Mouse (Mus musculus): ENCODE results near the gene Gabarapl1. TPM values are rescaled to one million over a fixed set of nuclear protein-coding genes. Genes with fewer than 3 reads are reported as not detected.
"Not testable (repeated sequence)": the region's sequence is repeated elsewhere in the genome, so short reads cannot be mapped to it uniquely, and the experiment has no call there.

Gene Gabarapl1
- polyA plus RNA-seq (2016; fragmentation: Nextera tagmentation; extraction: Ambion mirVana) = 44.3 and 44.4 TPM in 2 replicates

DNA sequence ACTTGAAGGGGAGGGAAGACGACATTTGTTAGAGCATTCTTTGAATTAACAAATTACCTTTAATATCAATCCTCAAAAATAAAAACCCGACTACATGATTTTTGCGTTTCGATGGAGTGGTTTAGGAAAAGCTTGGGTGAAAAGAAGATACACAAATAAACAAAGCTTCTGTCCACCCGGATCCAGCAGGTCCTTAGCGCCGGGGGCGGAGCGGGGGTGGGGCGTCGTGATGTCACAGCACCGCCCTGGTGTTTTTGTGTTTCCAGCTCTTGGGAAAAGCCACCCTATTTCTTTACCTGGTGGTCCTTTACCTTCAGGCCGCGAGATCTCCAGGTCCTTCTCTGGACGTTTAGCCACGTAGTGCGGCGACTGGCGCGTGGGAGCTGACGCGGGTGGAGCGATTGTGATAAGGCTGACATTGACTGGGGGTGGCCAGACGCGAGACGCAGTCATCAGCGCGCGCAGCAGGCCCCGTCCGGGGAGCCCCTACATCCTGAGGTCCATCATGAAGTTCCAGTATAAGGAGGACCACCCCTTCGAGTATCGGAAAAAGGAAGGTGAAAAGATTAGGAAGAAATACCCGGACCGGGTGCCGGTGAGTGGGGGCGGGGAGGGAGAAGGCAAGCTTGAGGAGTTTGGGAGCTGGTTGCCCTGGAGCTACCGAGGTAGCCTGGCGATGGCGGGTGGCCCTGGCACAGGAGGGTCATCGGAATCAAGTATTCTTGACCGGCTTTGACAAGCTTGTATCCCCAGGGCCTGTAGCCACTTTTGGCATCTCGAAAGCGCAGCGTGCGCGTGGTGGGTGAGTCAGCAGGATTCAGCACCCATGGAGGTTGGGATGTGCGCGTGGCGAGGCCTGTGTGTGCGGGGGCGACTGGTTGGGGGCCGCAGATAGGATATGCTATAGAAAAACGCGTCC lies at the start of gene Gabarapl1:
TSS of gene Gabarapl1 (plus strand) at position 219 of the 919 bp plus-strand sequence.
- Histone ChIP-seq H3K36me3 (peaks cover 7% of the 10 kb centered on the region), H3K4me2 (peak within 1 kb of the TSS; percentile 82), H3K4me1 (replicated peaks) (peaks cover 19% of the 10 kb centered on the region), H3K27ac (ENCODE audit: poor library complexity, severe bottlenecking) (peak within 1 kb of the TSS; percentile 75), H3K4me3 (peak within 1 kb of the TSS; percentile 96), H3K9ac (peak within 1 kb of the TSS; percentile 90), H3K27me3 (replicated peaks) (no peaks in the 10 kb centered on the region), H3K9me3 (replicated peaks) (no peaks in the 10 kb centered on the region)
- peak; percentile 86 for ATAC-seq (ENCODE audit: insufficient number of reproducible peaks, low FRiP score)
- under 1% methylated on average over 55 of the region's 55 CpGs for WGBS

DNA sequence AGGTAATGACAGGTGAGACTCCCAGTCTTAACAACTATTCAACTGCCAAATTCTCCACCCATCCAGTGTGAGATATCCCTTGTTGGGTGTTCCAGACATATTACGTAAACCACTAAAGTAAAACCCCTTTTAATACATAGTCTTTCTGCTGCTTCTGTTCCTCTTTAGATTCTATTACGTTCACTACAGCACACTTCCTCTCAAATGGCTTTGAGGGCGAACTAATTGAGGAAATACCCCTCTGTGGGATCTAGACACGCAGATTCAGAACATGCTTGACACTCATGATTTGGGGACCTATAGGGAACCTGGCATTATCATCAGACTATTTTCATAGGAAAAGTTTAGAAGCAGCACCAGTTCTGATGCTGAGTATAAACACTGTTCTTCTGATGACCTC lies 38.0 kb upstream of the Gabarapl1 start:
- no peaks in the 10 kb centered on the region for H3K9me3 ChIP-seq (replicated peaks)
- H3K9ac ChIP-seq = no peak overlapping the region
- WGBS = 72% methylated on average over 4 of the region's 4 CpGs
- H3K4me2 ChIP-seq = no peak overlapping the region
- no peaks in the 10 kb centered on the region for H3K27me3 ChIP-seq (replicated peaks)
- no peaks in the 10 kb centered on the region for H3K4me1 ChIP-seq (replicated peaks)
- ATAC-seq (ENCODE audit: insufficient number of reproducible peaks, low FRiP score) = no peak
- no peaks in the 10 kb centered on the region for H3K36me3 ChIP-seq
- H3K4me3 ChIP-seq = no peak overlapping the region
- H3K27ac ChIP-seq (ENCODE audit: poor library complexity, severe bottlenecking) = no peak overlapping the region

DNA sequence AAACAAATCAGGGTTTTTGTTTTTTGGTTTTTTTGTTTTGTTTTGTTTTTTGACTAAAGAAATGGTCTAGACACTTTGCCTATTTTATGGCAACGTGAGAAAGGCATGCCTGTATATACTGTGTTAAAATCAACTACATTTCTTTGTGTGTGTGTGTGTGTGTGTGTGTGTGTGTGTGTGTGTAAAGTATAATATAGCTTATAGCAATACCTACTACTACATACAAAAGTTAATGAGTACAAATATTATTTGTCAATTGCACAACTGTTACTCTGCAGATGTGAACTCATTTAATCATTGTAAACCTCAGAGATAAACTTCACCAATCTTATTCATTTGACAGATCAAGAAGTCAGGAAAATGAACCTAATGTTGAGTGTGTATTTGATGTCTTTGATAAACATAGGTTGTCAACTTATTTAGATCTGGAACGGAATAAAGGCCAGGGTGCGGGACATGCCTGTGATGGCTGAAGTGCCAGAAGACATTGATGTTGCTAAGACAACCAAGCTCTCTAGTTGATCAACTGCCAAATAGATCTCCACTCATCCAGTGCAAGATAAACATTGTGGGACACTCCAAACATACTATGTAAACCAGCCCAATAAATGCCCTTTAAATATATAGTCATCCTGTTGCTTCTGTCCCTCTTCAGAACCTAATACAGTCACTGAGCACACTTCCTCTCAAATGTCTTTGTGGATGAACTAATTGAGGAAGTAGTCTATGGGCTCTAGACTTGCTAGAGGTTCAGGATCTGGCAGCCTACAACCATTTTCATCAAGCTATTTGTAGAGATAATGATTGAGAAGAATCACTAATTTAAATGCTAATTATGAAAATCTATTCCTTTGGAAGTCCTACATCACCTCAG lies 35.4 kb upstream of the Gabarapl1 start:
- no peak overlapping the region for H3K4me2 ChIP-seq
- no peak overlapping the region for H3K4me3 ChIP-seq
- H3K27ac ChIP-seq (ENCODE audit: poor library complexity, severe bottlenecking) = no peak overlapping the region
- ATAC-seq (ENCODE audit: insufficient number of reproducible peaks, low FRiP score) = no peak
- no peaks in the 10 kb centered on the region for H3K36me3 ChIP-seq
- H3K4me1 ChIP-seq (replicated peaks) = no peaks in the 10 kb centered on the region
- H3K9ac ChIP-seq = no peak overlapping the region
- no peaks in the 10 kb centered on the region for H3K27me3 ChIP-seq (replicated peaks)
- WGBS = 85% methylated on average over 3 of the region's 3 CpGs
- H3K9me3 ChIP-seq (replicated peaks) = 0 out of 2 replicates have a peak, but pooled peaks cover 3% of the 10 kb centered on the region

DNA sequence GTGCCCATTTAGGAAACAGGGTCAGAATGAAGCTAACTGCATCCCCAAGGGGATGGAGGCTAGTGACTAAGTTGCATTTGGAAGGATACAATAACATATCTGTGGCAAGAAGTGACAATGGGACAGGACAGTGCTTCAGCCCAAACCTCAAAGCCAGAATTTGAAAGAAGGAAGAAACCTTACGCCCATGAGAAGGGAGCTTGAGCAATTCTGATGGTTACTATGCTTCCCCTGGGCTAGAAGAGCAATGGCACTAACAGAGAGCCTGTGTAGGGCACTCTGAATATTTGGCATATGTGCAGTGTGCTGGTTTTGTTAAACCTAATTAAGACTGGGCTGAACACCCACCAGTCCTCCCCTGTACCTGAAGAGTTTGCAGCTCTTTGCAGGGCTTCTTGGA lies 33.4 kb upstream of the Gabarapl1 start:
- H3K27me3 ChIP-seq (replicated peaks); H3K4me3 ChIP-seq; H3K36me3 ChIP-seq; H3K4me2 ChIP-seq; H3K4me1 ChIP-seq (replicated peaks); H3K9me3 ChIP-seq (replicated peaks); H3K9ac ChIP-seq; H3K27ac ChIP-seq (ENCODE audit: poor library complexity, severe bottlenecking); ATAC-seq (ENCODE audit: insufficient number of reproducible peaks, low FRiP score): not testable (repeated sequence)
- WGBS = 79% methylated on average over 1 of the region's 1 CpGs

DNA sequence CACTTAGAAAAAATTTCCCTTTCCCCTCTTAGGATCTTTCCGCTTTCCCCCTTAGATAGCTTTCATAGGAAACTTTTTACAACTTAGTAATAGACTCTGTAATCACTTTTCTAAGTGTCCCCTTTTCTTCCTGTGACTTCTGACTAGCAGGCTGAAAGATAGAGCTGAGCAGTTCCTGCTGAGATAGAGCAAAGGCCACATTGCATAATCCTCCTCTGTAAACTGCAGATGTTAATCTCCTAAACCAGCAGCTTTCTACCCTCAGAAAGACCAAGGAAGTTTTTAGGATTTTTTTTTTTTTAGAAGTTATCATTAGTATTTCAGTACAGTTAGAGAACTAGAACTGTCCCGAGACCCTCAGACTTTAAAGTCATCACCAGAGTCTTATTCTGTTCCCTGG lies 29.5 kb upstream of the Gabarapl1 start:
- Histone ChIP-seq H3K9ac (no peak overlapping the region), H3K9me3 (replicated peaks) (peaks cover 8% of the 10 kb centered on the region), H3K4me1 (replicated peaks) (no peaks in the 10 kb centered on the region), H3K4me2 (no peak overlapping the region), H3K36me3 (no peaks in the 10 kb centered on the region), H3K27me3 (replicated peaks) (no peaks in the 10 kb centered on the region), H3K27ac (ENCODE audit: poor library complexity, severe bottlenecking) (no peak overlapping the region), H3K4me3 (no peak overlapping the region)
- 78% methylated on average over 2 of the region's 2 CpGs for WGBS
- no peak for ATAC-seq (ENCODE audit: insufficient number of reproducible peaks, low FRiP score)

DNA sequence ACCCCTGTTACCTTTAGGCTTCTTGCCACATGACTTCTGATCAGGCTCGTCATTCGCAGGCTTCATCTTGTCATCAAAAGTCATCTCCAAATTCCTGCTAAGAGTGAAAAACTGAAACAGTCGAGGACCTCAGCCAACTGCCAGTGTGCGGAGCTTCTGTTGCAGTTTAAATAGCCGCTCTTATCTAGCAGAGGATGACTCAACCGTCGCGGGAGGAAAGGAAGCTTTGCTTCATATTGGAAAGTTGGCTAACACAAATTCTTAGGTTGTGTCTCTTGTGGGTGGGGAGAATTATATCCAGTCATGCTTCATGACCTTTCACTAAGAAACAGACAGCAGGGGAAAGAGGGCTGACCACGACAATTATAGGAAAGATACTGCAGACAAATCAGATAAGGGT lies 25.9 kb upstream of the Gabarapl1 start, which contains the start of gene Olr1:
TSS of gene Olr1 (minus strand) at position 142 of the 400 bp plus-strand sequence.
- no peak within 1 kb of the TSS for H3K4me2 ChIP-seq
- H3K4me3 ChIP-seq = no peak within 1 kb of the TSS
- H3K27me3 ChIP-seq (replicated peaks) = no peaks in the 10 kb centered on the region
- ATAC-seq (ENCODE audit: insufficient number of reproducible peaks, low FRiP score) = no peak
- no peaks in the 10 kb centered on the region for H3K36me3 ChIP-seq
- WGBS = 43% methylated on average over 9 of the region's 9 CpGs
- no peaks in the 10 kb centered on the region for H3K4me1 ChIP-seq (replicated peaks)
- peaks cover 5% of the 10 kb centered on the region for H3K9me3 ChIP-seq (replicated peaks)
- H3K27ac ChIP-seq (ENCODE audit: poor library complexity, severe bottlenecking) = no peak within 1 kb of the TSS
- no peak within 1 kb of the TSS for H3K9ac ChIP-seq

DNA sequence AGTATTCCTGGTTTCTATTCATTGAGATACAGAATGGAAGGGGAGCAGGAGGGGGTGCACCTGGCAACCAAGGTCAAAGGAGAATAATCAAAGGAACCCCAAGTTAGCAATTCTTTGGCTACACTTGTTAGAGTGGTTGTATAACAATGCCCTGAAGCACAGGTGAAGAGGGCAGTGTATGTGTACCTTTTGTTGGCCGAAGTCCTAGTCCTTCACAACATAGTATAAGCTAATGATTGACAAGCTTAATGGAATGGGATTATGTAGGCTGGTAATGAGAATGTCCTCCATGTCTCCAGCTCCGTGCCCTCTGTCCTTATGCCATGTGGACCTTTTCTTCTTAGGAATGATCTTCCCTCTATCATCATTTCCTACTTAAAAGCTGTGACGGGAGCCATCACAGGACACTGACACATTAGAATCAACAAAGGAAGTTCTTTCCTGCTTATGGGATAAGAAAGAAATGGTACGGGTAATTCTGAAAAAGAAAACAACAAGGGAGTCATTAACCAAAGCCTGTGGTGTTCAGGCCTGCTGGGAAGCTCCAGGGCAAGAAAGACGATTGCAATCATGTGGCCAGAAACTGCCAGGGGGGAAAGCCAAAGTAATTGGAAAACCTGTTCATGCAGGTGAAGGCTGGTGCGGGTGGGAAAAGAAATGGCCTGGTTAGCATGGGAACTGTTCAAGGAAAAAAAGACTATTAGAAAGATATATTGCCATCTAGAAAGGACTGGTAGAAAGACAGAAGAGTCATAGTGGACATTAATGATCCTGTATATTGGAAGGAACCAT lies 22.6 kb upstream of the Gabarapl1 start:
- no peaks in the 10 kb centered on the region for H3K27me3 ChIP-seq (replicated peaks)
- H3K9me3 ChIP-seq (replicated peaks) = no peaks in the 10 kb centered on the region
- H3K4me1 ChIP-seq (replicated peaks) = peaks cover 10% of the 10 kb centered on the region; the same call in 1 of the 2 replicates
- H3K4me3 ChIP-seq = no peak overlapping the region
- 67% methylated on average over 6 of the region's 6 CpGs for WGBS
- no peak overlapping the region for H3K9ac ChIP-seq
- ATAC-seq (ENCODE audit: insufficient number of reproducible peaks, low FRiP score) = no peak
- H3K36me3 ChIP-seq = no peaks in the 10 kb centered on the region
- H3K27ac ChIP-seq (ENCODE audit: poor library complexity, severe bottlenecking) = no peak overlapping the region
- no peak overlapping the region for H3K4me2 ChIP-seq

DNA sequence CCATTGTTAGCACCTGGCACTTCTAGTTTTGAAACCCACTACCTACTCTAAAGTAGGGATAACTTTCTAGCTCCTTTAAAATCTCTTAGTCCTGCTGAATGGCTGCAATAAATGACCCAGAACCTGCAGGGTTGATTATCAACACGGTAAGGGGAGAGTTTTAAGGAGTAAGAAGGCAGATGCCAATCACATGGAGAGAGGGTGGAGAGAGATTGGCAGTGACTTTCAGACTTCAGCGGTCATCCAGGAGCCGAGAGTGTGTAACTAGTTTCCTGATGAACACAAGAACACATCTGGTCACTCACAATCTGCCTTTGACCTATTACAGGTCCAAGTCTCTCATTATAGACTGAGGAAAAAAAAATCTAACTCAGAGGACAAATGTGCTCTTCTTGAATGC lies 20.6 kb upstream of the Gabarapl1 start, which contains the start of gene Tmem52b:
TSS of gene Tmem52b (plus strand) at position 189 of the 400 bp plus-strand sequence.
- WGBS = 59% methylated on average over 3 of the region's 3 CpGs
- Histone ChIP-seq H3K4me1 (replicated peaks) (peaks cover 10% of the 10 kb centered on the region; the same call in 1 of the 2 replicates), H3K36me3 (no peaks in the 10 kb centered on the region), H3K4me3 (no peak within 1 kb of the TSS), H3K9ac (no peak within 1 kb of the TSS), H3K27ac (ENCODE audit: poor library complexity, severe bottlenecking) (no peak within 1 kb of the TSS), H3K27me3 (replicated peaks) (no peaks in the 10 kb centered on the region), H3K4me2 (no peak within 1 kb of the TSS), H3K9me3 (replicated peaks) (no peaks in the 10 kb centered on the region)
- no peak for ATAC-seq (ENCODE audit: insufficient number of reproducible peaks, low FRiP score)

DNA sequence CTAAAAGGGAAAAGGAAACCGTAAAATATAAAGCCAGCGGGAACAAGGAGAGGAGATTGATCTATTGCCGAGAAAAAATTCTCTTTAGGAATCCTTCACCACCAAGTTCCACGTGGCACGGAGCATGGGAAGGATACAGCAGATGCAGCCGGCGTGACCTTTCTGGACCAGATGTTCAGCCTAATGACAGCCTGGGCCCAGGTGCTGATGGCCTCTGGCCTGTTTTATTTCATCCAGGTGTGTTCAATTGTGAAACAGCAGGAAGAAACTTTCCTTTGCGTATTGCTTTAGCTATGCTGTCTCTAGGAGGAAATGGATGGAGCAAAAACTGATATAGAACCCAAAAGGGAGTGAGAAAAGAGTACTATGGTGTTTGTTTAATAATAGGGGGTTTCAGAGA lies 20.1 kb upstream of the Gabarapl1 start:
- Histone ChIP-seq H3K27ac (ENCODE audit: poor library complexity, severe bottlenecking) (no peak overlapping the region), H3K9ac (no peak overlapping the region), H3K4me3 (no peak overlapping the region), H3K27me3 (replicated peaks) (no peaks in the 10 kb centered on the region), H3K4me2 (no peak overlapping the region), H3K4me1 (replicated peaks) (peaks cover 10% of the 10 kb centered on the region; the same call in 1 of the 2 replicates), H3K36me3 (no peaks in the 10 kb centered on the region), H3K9me3 (replicated peaks) (no peaks in the 10 kb centered on the region)
- WGBS = 68% methylated on average over 8 of the region's 8 CpGs
- ATAC-seq (ENCODE audit: insufficient number of reproducible peaks, low FRiP score) = no peak

DNA sequence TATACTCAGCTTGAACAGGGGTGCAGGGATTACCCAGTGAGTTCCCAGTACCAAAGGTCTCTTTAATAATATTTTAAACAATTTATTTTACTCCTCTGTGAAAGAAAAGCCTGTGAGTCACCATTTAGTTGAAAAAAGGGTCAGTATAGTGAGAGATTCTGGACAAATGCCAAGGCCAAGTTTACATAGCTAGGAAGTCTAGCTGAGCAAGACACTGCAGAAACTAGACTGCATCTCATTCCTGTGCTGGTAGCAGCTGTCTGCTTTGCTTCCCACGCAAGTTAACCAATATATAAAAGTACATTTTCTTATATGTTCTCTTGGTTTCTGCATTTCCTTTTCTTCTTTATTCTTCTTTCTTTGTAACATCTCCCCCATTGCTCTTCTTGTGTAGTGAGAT lies 19.6 kb upstream of the Gabarapl1 start:
- Histone ChIP-seq H3K4me1 (replicated peaks) (peaks cover 10% of the 10 kb centered on the region; the same call in 1 of the 2 replicates), H3K27me3 (replicated peaks) (no peaks in the 10 kb centered on the region), H3K36me3 (no peaks in the 10 kb centered on the region), H3K4me3 (no peak overlapping the region), H3K9ac (no peak overlapping the region), H3K9me3 (replicated peaks) (no peaks in the 10 kb centered on the region), H3K27ac (ENCODE audit: poor library complexity, severe bottlenecking) (no peak overlapping the region), H3K4me2 (no peak overlapping the region)
- ATAC-seq (ENCODE audit: insufficient number of reproducible peaks, low FRiP score) = no peak
- WGBS = 67% methylated on average over 1 of the region's 1 CpGs

Data from heart, embryonic 12.5 days (tissue).